Comparison of ENCODE assay signal across 15 mouse cellular contexts in the genomic region with DNA sequence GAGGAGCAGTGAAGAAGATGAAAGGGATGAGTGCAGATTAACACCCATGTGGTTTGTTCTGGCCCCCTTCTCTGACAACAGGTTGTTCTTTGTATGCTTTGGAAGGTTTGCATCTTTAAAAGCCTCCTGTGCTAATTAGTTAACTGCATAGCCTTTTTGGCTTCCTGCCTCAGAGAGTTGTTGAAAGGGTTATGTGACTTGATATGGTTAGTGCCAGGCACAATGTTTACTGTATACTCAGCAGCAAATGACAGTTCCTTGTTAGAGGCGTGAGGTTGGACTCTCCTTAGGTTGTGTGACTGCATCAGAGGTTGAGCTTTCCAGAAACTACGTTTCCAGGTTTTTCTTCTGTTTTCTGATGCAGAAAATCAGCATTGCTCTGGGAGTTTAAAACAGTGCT.
"Had no signal": no experiment of that assay in that cellular context is flagged by ENCODE, and none has a peak within 500 bp of the region (broad histone marks: within the 10 kb centered on the region; RNA-seq: fewer than 3 reads in every experiment).

No protein-coding gene starts in this region.

- ATAC-seq: midbrain, embryonic 13.5 days; midbrain, embryonic 15.5 days had no signal

- DNase-seq: lung, adult 18-20 months; lung, embryonic 14.5 days; lung, postnatal 10 days; lung, postnatal 4 days; right cerebral cortex, postnatal 14 days; thymus, adult 2 months; thymus, postnatal 25 days; thymus, postnatal 4 days had no signal

- H3K4me1 ChIP-seq: megakaryocyte, embryonic 14.5 days; midbrain, embryonic 13.5 days; midbrain, embryonic 15.5 days; neural tube, embryonic 12.5 days; stomach, embryonic 15.5 days had no signal

- H3K4me3 ChIP-seq: megakaryocyte, embryonic 14.5 days; midbrain, embryonic 13.5 days; midbrain, embryonic 15.5 days; neural tube, embryonic 12.5 days; stomach, embryonic 15.5 days had no signal

- H3K4me2 ChIP-seq: lung, embryonic 14.5 days; midbrain, embryonic 11.5 days; midbrain, embryonic 13.5 days; midbrain, embryonic 15.5 days; neural tube, embryonic 12.5 days; stomach, embryonic 15.5 days had no signal

- H3K9me3 ChIP-seq: megakaryocyte, embryonic 14.5 days; midbrain, embryonic 13.5 days; midbrain, embryonic 15.5 days; neural tube, embryonic 12.5 days; stomach, embryonic 15.5 days had no signal

- H3K27ac ChIP-seq: midbrain, embryonic 13.5 days; midbrain, embryonic 15.5 days; neural tube, embryonic 12.5 days; stomach, embryonic 15.5 days; stomach, postnatal 0 days had no signal

- H3K36me3 ChIP-seq: stomach, embryonic 15.5 days had no signal

- H3K27me3 ChIP-seq: megakaryocyte, embryonic 14.5 days; midbrain, embryonic 13.5 days; midbrain, embryonic 15.5 days; neural tube, embryonic 12.5 days; stomach, embryonic 15.5 days had no signal

- H3K9ac ChIP-seq: lung, embryonic 14.5 days; midbrain, embryonic 13.5 days; midbrain, embryonic 15.5 days; neural tube, embryonic 12.5 days; stomach, embryonic 15.5 days had no signal
